Mouse (Mus musculus) MEL-GATA-1-ER (cell line): ENCODE results near the gene Slc12a3.
A peak's percentile ranks its signal among the peaks of the same experiment; 100 is the strongest.

Experiments used
- DNase-seq: peaks from one replicate; pipeline ENCODE4 v3.0.0-alpha.2; 2012; ENCODE audit warnings: low read depth; ENCODE audit errors: extremely low read depth

The Slc12a3 gene

GRCm38 (mm10) chr8:94328932-94329728 is at the start of gene Slc12a3:
Gene Slc12a3, plus strand, starts transcription at chr8:94329201.
- DNase-seq: no peak

DNA sequence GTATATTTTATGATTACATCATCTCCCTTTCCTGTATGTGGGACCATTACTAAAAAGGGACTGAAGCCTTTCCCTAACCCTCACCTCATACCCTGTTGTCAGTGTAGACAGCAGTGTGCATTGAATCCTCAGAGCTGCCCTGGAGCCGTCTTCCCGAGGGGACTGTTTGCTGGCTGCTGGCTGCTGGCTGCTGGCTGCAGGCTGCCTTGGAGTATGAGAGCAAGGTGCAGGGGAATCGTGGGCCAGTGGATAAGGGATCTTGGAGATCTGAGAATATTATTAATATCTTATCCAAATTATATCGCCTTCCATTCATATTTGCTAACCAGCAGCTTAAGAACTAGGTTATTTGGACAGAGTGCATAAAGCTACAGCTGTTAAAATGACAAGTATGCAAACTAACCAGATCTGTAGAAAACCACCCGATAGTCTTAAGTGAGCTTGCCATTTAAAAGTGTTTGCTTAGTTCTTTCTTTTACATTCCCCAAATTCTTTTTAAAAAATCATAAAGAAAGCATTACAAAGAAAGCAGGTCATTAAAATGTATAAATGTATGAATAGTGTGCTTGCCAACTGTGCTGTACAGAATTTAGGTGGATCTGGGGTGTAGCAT is 48.9 kb upstream of the Slc12a3 start:
- no peak for DNase-seq

GRCm38 (mm10) chr8:94282453-94282985 is 46.5 kb upstream of the Slc12a3 start:
- DNase-seq: no peak

DNA sequence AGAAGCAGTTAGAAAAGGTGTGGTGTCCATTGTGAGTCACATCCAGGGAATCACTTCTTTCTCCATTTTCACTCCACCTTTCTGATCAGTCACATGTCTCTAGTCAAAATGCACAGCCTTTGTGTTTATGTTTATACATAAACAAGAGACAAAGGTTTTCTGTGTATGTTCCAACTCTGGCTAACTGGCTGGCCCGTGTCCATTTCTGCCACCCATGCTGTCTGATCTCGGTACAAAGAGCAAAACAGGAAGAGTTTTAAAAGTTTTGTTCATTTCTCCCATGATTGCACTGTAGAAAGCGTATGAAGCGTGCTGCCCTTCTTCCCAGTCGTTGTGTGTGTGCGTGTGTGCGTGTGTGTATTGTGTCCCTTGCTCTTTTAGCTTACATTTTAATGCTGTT is 44.8 kb upstream of the Slc12a3 start:
- no peak for DNase-seq

DNA sequence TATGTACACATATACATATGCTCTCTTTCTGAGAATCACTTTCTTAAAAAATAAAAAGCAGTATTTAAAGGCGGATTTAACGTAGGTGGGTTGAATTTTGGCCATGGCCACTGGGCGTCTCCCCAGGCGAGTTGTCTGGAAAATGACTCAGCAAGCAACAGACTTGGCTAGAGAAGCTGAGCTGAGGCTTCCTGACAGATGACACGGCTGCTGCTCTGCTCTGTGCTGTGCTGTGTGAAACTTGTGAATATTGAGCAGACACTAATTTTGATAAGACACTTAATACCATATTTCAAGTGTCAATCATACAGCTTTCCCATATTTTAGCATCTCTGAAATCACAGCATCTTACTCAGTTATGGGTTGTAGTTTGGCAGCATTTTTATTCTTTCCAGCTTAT is 38.4 kb upstream of the Slc12a3 start:
- no peak for DNase-seq

DNA sequence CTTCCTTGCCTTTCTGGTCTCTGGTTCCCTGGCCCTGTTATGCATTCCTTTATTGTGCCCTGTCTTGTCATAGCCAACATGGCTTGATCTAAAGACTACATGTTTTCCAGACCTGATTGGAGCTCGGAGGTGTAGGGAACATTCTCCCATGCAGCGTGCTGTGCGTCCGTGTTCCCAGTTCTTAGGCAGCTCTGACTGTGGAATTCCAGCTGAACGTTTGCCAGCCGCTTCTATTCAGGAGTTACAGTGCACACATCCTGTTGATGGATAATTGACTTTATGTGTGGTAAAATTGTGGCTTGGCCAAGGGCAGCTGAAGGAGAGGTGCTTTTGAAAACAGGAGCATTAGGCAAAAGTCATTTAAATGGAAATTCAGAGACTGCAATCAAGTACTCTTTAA is 36.9 kb upstream of the Slc12a3 start:
- DNase-seq: no peak

DNA sequence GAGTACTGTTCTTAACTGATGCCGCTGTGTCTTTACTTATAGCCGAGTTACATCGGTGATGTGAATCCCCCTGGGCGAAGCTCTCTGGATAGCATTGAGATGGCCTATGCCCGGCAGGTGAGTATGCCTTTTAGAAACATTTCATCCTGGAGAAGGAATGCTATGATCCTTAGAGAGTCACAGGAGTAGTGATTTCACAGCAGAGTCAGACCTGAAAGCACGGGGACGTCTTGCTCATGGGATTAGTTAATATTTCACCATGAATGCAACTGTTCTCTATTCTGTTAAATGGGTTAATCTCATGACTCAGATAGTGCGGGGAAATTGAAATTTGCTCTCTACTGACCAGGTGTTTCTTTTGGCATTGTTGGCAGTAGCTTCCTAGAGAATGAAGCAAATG is 36.4 kb upstream of the Slc12a3 start:
- DNase-seq: no peak

DNA sequence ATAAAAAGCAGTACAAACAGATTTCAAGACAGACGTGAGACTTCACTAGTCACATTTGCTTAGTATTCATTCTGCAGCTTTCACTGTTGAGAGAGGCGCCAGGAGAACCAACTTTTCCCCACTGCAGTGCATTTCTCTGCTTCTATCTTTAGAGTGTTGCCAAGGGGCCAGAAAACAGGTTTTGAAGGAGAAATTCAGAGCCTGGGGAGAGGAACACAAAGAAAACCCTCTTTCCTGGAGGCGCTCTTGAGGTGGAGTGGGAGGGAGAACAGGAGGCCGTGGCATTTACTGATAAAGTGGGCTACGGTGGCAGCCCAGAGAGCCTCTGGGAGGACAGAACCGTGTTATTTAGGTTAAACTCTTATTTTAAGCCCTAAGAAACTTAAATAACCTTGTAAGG is 33.3 kb upstream of the Slc12a3 start:
- DNase-seq: no peak

DNA sequence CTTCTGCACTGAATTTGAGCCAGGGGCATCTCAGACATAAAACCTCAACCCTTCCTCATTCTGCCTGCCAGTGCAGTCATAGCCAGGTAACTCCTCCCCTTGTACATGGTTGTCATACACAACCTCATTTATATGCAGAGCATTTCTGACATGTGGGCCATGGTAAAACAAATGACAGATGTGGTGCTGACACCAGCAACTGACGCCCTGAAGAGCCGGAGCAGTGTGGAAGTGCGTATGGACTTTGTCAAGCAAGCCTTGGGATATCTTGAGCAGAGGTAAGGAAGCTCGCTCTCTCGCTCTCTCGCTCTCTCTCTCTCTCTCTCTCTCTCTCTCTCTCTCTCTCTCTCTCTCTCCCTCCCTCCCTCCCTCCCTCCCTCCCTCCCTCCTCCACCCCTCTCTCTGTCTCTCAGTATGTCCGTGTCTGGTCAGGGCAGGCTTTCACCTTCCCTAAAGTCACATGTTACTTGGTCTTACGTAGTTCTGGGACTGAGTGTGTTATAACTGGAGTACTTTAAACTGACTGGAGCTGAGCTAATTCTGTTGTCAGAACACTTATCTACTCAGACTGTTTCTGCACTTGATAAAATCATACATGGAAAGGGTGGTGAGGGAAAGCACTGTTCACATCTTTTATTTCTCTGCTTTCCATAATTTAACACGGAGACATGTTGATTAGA is 32.5 kb upstream of the Slc12a3 start:
- no peak for DNase-seq

- no peak for DNase-seq
Measured at GRCm38 (mm10) chr8:94297101-94297500, 31.9 kb upstream of the Slc12a3 start.

DNA sequence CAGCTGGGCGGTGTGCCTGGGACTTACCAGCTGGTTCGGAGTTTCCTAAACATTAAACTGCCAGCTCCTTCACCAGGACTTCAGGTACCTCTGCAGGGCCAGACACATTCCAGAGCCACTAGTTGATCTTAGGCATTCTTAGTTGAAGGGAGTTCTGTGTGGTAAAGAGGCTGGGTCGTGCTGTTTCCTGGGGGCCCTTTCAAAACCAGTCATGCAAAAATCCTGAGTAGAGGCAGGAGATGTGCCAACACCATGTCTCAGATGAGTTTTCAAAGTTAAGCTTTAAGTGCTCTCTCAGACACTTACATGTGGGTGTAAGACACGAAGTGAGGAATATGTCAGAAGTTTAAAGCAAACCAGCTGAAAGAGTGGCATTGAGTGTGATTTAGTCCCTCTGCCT is 28.2 kb upstream of the Slc12a3 start:
- DNase-seq: no peak

- DNase-seq: no peak
Measured at GRCm38 (mm10) chr8:94304412-94304811, 24.6 kb upstream of the Slc12a3 start.

DNA sequence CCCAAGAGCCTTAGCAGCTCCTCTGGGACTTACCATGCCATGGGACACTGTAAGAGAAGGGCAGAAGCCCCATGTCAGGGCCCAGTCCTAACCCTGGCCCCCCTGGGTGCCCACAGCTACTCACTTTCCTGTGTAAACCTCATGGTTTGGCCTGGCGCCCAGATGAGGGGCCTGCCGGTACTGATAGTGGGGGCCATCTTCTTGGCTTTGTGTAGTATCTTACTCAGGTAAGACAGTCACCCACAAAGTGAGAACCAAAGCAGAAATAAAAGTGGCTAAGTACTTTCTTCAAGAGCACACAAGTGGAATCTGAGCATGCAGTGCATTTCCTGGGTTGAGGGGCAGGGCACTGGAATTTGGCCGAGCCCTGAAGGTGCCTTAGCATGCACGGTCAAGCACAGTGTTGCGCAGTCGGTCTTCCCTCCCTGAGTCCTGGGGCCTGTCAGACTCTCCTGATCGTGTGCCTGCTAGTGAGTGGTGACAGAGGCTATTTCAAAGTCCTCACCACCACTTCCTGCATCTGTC is 21.9 kb upstream of the Slc12a3 start:
- DNase-seq: peak; percentile 81

GRCm38 (mm10) chr8:94307652-94308051 is 21.3 kb upstream of the Slc12a3 start:
- DNase-seq: peak; percentile 57

DNA sequence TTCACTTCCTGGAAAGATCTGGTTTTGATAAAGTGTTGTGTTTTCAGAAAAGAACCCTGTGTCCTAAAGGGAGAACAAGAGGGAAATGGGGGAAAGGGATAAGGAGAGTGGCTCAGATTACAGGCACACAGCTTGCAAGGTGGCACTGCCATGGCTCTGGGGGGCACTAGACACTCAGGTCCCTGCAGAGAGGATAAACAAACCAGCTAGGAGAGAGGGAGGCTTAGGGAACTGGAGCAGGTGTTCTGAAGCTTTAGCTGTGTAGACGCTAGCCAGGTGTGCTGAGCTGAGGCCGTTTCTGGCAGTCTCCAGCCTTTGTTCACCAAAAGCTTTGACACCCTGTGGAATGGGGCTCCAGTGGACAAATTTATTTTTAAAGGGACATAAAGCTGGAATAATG is 14.9 kb upstream of the Slc12a3 start:
- no peak for DNase-seq

- DNase-seq: no peak
Measured at GRCm38 (mm10) chr8:94317249-94317648, 11.8 kb upstream of the Slc12a3 start.

DNA sequence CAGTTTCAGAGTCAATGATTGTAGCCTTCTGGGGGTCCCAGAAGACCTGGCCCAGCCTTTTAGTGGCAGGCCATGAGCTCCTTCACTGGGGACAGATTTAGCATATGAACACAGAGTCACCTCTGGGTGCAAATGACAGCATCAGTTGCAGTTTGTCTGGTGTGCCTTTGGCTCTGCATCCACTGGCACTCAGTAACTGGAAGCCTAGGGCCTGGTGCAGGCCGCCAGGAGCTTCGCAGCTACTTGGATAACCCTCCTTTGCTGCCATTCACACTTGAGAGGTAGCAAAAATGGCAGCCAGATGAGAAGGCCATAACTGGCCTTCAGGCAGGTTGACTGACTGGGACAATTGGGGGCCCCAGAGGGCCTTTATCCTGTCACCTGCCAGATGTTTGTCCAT is 11.3 kb upstream of the Slc12a3 start:
- DNase-seq: no peak

- DNase-seq: no peak
Measured at GRCm38 (mm10) chr8:94320036-94320435, 9.0 kb upstream of the Slc12a3 start.

DNA sequence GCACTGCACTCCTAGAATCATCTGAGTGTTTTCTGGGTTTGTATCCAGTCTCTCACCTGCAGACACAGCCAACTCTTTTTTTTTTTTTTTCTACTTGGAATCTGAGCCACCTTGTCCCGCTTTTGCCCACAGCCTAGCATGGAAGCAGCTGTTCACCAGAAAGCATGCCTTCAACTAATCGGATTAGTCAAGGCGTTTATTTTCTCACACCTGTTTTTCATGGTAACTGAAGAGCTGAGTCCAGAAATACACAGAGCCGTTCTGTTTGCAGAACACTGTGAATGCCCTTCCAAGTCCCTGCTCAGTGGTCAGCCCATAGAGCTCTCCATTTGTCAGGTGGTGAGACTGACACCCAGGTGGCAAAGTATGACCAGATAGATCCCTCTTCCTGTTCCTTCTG is 6.9 kb upstream of the Slc12a3 start:
- DNase-seq: no peak

DNA sequence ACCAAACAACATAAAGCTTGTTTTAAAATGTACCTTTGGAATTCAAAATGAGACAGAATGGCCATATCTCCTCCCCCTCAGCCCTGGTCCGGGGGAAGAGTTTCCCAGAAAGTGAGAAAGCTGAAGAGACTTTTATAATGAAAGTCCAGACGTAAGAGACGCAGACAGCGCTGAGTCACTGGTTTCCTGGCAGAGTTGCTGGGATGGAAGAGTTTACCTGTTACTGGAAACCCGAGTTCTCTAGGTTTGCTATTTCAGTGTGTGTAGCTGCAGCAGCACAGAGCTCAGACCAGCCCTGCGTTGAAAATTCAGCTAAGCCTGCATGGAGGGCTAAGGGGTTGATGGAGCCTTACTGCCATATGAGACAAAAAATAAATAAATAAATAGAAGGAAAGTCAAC is 6.0 kb upstream of the Slc12a3 start:
- no peak for DNase-seq

DNA sequence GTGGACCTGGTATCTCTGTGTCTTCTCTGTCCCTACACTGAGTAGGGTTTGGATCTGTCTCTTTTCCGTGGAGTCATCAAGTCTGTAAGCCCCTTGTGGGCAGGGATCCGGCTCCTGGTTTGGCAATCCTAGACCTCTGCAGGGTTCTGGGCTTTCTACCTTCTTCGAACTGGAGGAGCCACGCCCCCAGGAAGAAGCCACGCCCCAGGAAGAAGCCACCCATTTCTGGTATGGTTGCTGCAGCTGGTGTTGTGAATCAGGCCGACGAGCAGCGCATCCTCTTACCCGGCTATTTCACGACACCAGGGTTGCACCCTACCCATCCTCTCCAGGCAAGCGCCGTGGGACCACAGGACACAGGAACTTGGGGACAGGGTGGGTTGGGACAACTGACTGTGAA is 4.9 kb upstream of the Slc12a3 start:
- DNase-seq: no peak

DNA sequence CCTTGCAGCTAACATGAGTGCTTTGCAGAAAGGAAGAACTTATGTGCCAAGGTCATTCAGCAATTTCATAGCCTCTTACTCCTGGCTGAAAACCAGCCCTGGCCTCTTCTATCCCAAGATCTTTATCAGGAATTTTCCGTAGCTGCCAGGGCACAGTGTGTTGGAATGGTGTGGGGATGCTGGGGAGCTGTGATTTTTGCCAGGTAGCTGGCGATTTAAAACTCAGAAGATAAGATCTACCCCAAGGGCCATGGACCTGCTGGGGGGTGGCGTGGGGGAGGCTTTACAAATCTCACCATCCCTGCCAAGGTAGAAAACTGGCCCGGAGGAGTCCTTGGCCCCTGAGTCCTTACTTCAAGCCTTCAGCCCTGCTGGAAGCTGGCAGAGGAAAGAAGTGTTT is 3.0 kb upstream of the Slc12a3 start:
- no peak for DNase-seq
